Mouse (Mus musculus): Measurements from ENCODE around the gene Sri.

Sri gene

GRCm38 (mm10) chr5:8112246-8112645 lies 66.4 kb downstream of the Sri start:
- DNase-seq (ENCODE audit: low read depth) = no peak

- no peak for DNase-seq (ENCODE audit: low read depth)
These were observed 70.8 kb downstream of the Sri start for GRCm38 (mm10) chr5:8116561-8117168.
